Mouse (Mus musculus) monocyte, adult 2 months (primary cell): ENCODE results near the gene Zc4h2.

ENCODE experiments used
- DNase-seq, 2 experiments: peaks; one replicate each; pipeline ENCODE4 v3.0.0; 2022; ENCODE audit warnings: low spot score in 2 of 2, low read depth in 1 of 2

Gene Zc4h2

DNA sequence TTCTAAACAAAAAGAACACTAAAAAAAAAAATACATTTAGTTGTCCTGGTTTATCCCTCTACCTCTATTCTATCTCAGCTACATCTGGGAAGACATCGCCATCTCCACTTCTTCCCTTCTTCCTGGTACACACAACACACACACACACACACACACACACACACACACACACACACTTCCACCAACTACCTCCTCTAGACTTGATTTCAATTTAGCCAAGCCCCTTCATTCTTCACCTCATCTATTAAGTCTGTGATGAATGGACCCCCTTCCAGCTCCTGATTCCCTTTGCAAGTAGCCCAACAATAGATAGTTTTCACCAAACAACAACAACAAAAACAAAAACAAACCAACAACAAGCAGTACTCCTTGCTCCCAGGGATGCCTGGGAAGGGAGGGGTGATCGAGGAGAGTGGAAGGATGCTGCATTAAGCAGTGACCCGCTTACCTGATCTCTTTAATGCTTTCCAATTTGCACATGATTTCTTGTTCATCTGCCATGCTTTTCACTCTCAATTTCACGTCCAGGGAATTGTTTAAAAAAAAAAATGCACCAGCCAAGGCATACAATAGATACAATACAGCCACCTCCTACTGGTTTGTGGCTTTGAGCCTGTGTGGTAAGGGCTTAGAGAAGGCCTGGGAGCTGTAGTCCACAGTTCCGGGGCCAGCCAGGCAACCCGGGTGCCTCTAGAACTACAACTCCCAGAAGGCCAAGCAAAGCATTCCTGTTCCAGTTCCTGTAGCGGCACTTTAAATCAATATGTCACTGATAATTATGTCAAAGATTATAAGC lies at the start of gene Zc4h2:
Gene Zc4h2, minus strand, starts transcription at position 706 of the 796 bp plus-strand sequence.
- peak; percentile 0 to 33 for DNase-seq

DNA sequence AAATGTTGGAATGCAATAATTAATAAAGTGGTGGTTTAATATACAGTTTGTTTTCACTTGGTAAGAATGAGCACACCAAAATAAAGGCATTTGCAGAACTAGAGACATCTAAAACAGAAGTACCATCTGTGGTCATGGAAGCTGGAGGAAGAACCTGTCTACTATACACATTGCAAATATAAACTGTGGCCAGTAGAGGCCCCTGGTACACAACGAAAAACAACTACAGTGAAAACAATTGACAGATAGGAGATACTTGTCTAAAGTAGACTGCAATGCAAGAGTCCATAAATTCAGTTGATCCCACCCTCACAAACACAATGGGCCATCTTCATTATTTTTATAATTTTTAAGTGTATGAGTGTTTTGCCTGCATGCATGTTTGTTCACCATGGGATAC lies 28.8 kb upstream of the Zc4h2 start:
- no peak for DNase-seq

DNA sequence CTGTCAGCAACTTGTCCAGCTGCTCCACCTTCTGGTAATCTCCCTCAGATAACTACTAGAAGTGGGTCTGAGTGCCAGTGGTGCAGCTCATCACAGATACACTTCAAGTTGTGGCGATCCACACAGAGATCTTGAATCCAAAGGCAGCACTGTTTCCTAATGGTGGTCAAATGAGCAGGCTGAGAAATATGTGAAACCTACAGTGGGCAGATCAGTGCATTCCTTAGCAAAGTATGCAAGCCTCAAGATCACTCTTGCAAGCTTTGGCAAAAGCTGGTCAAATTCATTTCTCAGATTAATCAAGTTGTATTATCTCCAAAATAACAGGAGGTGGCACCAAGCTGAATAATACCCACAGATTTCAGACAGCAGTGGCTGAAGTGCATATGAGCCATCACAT lies 23.9 kb upstream of the Zc4h2 start:
- no peak for DNase-seq

DNA sequence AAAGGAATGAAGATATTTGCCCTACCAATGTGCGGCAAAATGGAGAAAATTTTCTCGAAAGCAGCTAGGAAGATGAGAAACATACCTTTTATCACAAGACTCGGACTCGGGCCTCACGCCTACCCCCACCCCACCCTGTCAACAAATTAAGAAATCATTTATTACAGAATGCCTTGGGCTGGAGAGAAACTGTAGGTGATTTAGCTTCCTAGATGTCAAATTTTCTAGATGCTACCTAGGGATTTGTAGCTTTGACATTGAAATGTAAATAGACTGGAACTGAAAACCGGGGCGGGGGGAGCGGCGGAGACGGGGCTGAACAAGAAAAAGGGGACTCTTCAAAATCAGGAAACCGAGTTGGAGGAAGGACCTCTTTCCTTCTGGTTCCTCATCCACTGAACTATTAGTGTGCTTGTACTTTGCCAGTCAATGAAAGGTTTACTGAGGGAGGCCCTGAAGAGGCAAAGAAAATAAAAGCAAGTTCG lies 333 bp upstream of the Zc4h2 start:
- no peak for DNase-seq

DNA sequence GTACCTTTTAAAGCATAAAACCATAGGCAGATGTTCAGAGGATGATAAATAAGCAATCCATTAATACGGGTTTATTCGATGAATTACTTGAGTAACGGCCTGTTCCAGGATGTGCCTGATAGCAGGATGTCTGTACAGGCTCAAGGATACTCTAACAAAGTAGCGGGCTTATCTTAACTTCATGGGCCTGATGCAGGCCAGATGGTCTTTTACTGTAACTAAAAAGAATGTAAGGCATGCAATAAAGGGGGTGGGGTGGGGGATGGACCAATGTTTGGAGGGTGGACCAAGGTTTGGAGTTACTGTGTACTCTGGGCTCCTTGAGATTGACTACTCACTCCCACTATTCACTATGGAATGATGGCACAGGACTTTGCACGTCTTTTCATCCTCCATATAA lies 57.7 kb downstream of the Zc4h2 start:
- no peak for DNase-seq
